Mouse (Mus musculus) right cerebral cortex, postnatal 14 days (tissue): ENCODE data around the gene Fam196b.

Source experiments
- DNase-seq: peaks from one replicate; pipeline ENCODE4 v3.0.0; 2022

Gene Fam196b

GRCm38 (mm10) chr11:34415884-34416618 lies 101.4 kb downstream of the Fam196b start:
- DNase-seq: peak; percentile 28

GRCm38 (mm10) chr11:34416619-34416979 lies 102.0 kb downstream of the Fam196b start:
- no peak for DNase-seq

GRCm38 (mm10) chr11:34421061-34421460 lies 106.4 kb downstream of the Fam196b start:
- DNase-seq: peak; percentile 30

GRCm38 (mm10) chr11:34424546-34424945 lies 109.9 kb downstream of the Fam196b start:
- DNase-seq: no peak

GRCm38 (mm10) chr11:34427212-34427611 lies 112.6 kb downstream of the Fam196b start:
- DNase-seq: no peak

- no peak for DNase-seq
These were observed 116.3 kb downstream of the Fam196b start for GRCm38 (mm10) chr11:34430940-34431339.

- no peak for DNase-seq
These were observed 116.7 kb downstream of the Fam196b start for GRCm38 (mm10) chr11:34431371-34431770.

GRCm38 (mm10) chr11:34431978-34432377 lies 117.4 kb downstream of the Fam196b start:
- DNase-seq: no peak

GRCm38 (mm10) chr11:34437446-34437845 lies 122.8 kb downstream of the Fam196b start:
- no peak for DNase-seq

- no peak for DNase-seq
These were observed 123.8 kb downstream of the Fam196b start for GRCm38 (mm10) chr11:34438429-34438828.

- DNase-seq: no peak
These were observed 133.3 kb downstream of the Fam196b start for GRCm38 (mm10) chr11:34447891-34448290.

- no peak for DNase-seq
These were observed 135.3 kb downstream of the Fam196b start for GRCm38 (mm10) chr11:34449944-34450343.

- DNase-seq: no peak
These were observed 152.4 kb downstream of the Fam196b start for GRCm38 (mm10) chr11:34467056-34467455.

GRCm38 (mm10) chr11:34468571-34468970 lies 153.9 kb downstream of the Fam196b start:
- no peak for DNase-seq

- no peak for DNase-seq
These were observed 155.2 kb downstream of the Fam196b start for GRCm38 (mm10) chr11:34469792-34470191.
